24 mouse cellular contexts compared by ENCODE assay signal in the genomic region with DNA sequence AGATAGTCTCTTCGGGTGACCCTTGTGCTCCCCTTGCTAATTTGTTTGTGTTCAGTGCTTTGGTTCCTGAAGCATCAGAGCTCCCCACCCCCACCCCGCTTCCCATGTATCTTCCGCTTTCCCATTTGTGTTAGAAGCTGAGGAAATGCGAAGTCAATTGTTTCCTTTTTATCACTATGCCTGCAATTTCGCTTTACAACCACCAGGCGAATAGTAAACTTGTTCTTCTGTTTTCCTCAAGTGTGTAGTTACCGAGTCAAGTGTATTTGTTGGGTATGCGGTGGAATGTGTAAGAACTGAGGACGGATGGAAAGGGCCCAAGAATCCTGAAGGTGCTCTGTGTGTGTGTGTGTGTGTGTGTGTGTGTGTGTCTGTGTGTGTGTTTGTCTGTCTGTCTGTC. TPM values are rescaled to one million over a fixed set of nuclear protein-coding genes. Genes with fewer than 3 reads are reported as not detected.
A peak's percentile ranks its signal among the peaks of the same experiment; 100 is the strongest.
DNase-seq lines count a peak whose midpoint lies in the region; ATAC-seq and TF ChIP-seq lines count a peak whose summit lies in the region.
"Had no signal": no experiment of that assay in that cellular context is flagged by ENCODE, and none has a peak within 500 bp of the region (broad histone marks: within the 10 kb centered on the region; RNA-seq: fewer than 3 reads in every experiment).

No protein-coding gene starts in this region.

- no peak for TF ChIP-seq POLR2A in testis, adult 2 months (IDR thresholded peaks at IDR 0.05; ENCODE audit: control insufficient read depth, low read depth, low read length)

- no peak overlapping the region for H3K9ac ChIP-seq in embryonic facial prominence, embryonic 11.5 days (replicated peaks; ENCODE audit: low read length)
- no peak overlapping the region for H3K9ac ChIP-seq in hindbrain, postnatal 0 days (replicated peaks; ENCODE audit: low read length)
- no peak overlapping the region for H3K9ac ChIP-seq in hindbrain, embryonic 13.5 days
- no peak overlapping the region for H3K9ac ChIP-seq in stomach, postnatal 0 days (ENCODE audit: low read length)
- H3K9ac ChIP-seq: hindbrain, embryonic 14.5 days; limb, embryonic 12.5 days had no signal

- no peaks in the 10 kb centered on the region for H3K4me1 ChIP-seq in embryonic facial prominence, embryonic 11.5 days (ENCODE audit: control insufficient read depth, insufficient read depth, low read length)
- H3K4me1 ChIP-seq in embryonic facial prominence, embryonic 10.5 days, result peaks cover 35% of the 10 kb centered on the region
- H3K4me1 ChIP-seq in hindbrain, postnatal 0 days (ENCODE audit: insufficient read depth, low read length), result no peaks in the 10 kb centered on the region; the same call in 1 of the 2 replicates
- H3K4me1 ChIP-seq in hindbrain, embryonic 13.5 days (replicated peaks), result peaks cover 11% of the 10 kb centered on the region
- peaks cover 3% of the 10 kb centered on the region for H3K4me1 ChIP-seq in testis, adult 2 months (ENCODE audit: control insufficient read depth, insufficient read depth, low read length)
- H3K4me1 ChIP-seq in stomach, postnatal 0 days (replicated peaks; ENCODE audit: control insufficient read depth, insufficient read depth), result no peaks in the 10 kb centered on the region

- TF ChIP-seq CTCF in hindbrain, postnatal 0 days (IDR thresholded peaks at IDR 0.05; ENCODE audit: low read depth), result 0 out of 2 replicates have a peak, but pooled peaks have one; percentile 19
- TF ChIP-seq CTCF in testis, adult 2 months (IDR thresholded peaks at IDR 0.05; ENCODE audit: control insufficient read depth, insufficient read depth, insufficient replicate concordance, low read depth, low read length), result no peak
- TF ChIP-seq CTCF in stomach, postnatal 0 days (IDR thresholded peaks at IDR 0.05; ENCODE audit: low read depth), result peak; percentile 51

- no peak overlapping the region for H3K27ac ChIP-seq in embryonic facial prominence, embryonic 11.5 days (replicated peaks; ENCODE audit: low read depth, low read length)
- H3K27ac ChIP-seq in embryonic facial prominence, embryonic 10.5 days (replicated peaks), result no peak overlapping the region
- no peak overlapping the region for H3K27ac ChIP-seq in hindbrain, postnatal 0 days
- H3K27ac ChIP-seq in hindbrain, embryonic 13.5 days, result no peak overlapping the region
- peak overlapping the region; percentile 98 for H3K27ac ChIP-seq in testis, adult 2 months (ENCODE audit: control insufficient read depth, insufficient read depth, low read depth, low read length)
- H3K27ac ChIP-seq in stomach, postnatal 0 days (replicated peaks), result no peak overlapping the region; the same call in 1 of the 2 replicates
- H3K27ac ChIP-seq: hindbrain, embryonic 14.5 days; limb, embryonic 12.5 days had no signal

- DNase-seq in embryonic facial prominence, embryonic 11.5 days (ENCODE audit: low spot score), result peak; percentile 17
- DNase-seq in embryonic facial prominence, embryonic 10.5 days (ENCODE audit: low spot score), result no peak
- no peak for DNase-seq in hindbrain, postnatal 0 days (ENCODE audit: low spot score)
- DNase-seq in testis, postnatal 14 days (ENCODE audit: low spot score), result no peak
- no peak for DNase-seq in stomach, postnatal 0 days (ENCODE audit: low spot score)
- no peak for DNase-seq in cerebellum, postnatal 10 days
- DNase-seq: spleen, adult 18-20 months had no signal

- TF ChIP-seq EP300 in stomach, postnatal 0 days (optimal IDR thresholded peaks at IDR 0.05), result no peak

- H3K4me3 ChIP-seq in embryonic facial prominence, embryonic 11.5 days (ENCODE audit: low read depth, low read length), result no peak overlapping the region
- H3K4me3 ChIP-seq in embryonic facial prominence, embryonic 10.5 days, result no peak overlapping the region
- no peak overlapping the region for H3K4me3 ChIP-seq in hindbrain, postnatal 0 days (ENCODE audit: low read length)
- H3K4me3 ChIP-seq in hindbrain, embryonic 13.5 days, result no peak overlapping the region
- peak overlapping the region; percentile 91 for H3K4me3 ChIP-seq in testis, adult 2 months (ENCODE audit: control insufficient read depth, low read depth, low read length)
- no peak overlapping the region for H3K4me3 ChIP-seq in stomach, postnatal 0 days (ENCODE audit: low read depth, low read length)
- H3K4me3 ChIP-seq: limb, embryonic 12.5 days; myocyte had no signal

- H3K4me2 ChIP-seq in embryonic facial prominence, embryonic 11.5 days (ENCODE audit: low read depth, low read length), result no peak overlapping the region
- no peak overlapping the region for H3K4me2 ChIP-seq in hindbrain, postnatal 0 days (ENCODE audit: low read depth, low read length)
- no peak overlapping the region for H3K4me2 ChIP-seq in hindbrain, embryonic 13.5 days
- no peak overlapping the region for H3K4me2 ChIP-seq in stomach, postnatal 0 days (replicated peaks; ENCODE audit: low read depth)
- H3K4me2 ChIP-seq: hindbrain, embryonic 14.5 days; limb, embryonic 12.5 days; midbrain, embryonic 11.5 days had no signal

- no peaks in the 10 kb centered on the region for H3K9me3 ChIP-seq in embryonic facial prominence, embryonic 11.5 days (replicated peaks; ENCODE audit: control insufficient read depth, low read length)
- no peaks in the 10 kb centered on the region for H3K9me3 ChIP-seq in embryonic facial prominence, embryonic 10.5 days
- no peaks in the 10 kb centered on the region for H3K9me3 ChIP-seq in hindbrain, postnatal 0 days (ENCODE audit: low read length)
- no peaks in the 10 kb centered on the region for H3K9me3 ChIP-seq in hindbrain, embryonic 13.5 days
- no peaks in the 10 kb centered on the region for H3K9me3 ChIP-seq in stomach, postnatal 0 days (ENCODE audit: control insufficient read depth, low read length)
- H3K9me3 ChIP-seq: limb, embryonic 12.5 days had no signal

- WGBS in embryonic facial prominence, embryonic 11.5 days, result 85% methylated on average over 9 of the region's 9 CpGs
- WGBS in embryonic facial prominence, embryonic 10.5 days, result 83% methylated on average over 9 of the region's 9 CpGs
- WGBS in hindbrain, postnatal 0 days, result 88% methylated on average over 9 of the region's 9 CpGs
- 92% methylated on average over 9 of the region's 9 CpGs for WGBS in hindbrain, embryonic 13.5 days
- 81% methylated on average over 9 of the region's 9 CpGs for WGBS in stomach, postnatal 0 days

- ATAC-seq in embryonic facial prominence, embryonic 11.5 days (replicated peaks; ENCODE audit: insufficient number of reproducible peaks, low FRiP score, low TSS enrichment, low read depth), result no peak
- no peak for ATAC-seq in hindbrain, postnatal 0 days
- no peak for ATAC-seq in hindbrain, embryonic 13.5 days (ENCODE audit: low FRiP score)
- ATAC-seq in stomach, postnatal 0 days (ENCODE audit: low FRiP score, low TSS enrichment), result no peak
- ATAC-seq: forebrain, embryonic 14.5 days had no signal

- H3K27me3 ChIP-seq in embryonic facial prominence, embryonic 11.5 days (ENCODE audit: control insufficient read depth, insufficient read depth, low read length), result no peaks in the 10 kb centered on the region
- H3K27me3 ChIP-seq in embryonic facial prominence, embryonic 10.5 days (replicated peaks; ENCODE audit: low read depth, poor library complexity, severe bottlenecking), result no peaks in the 10 kb centered on the region
- H3K27me3 ChIP-seq in hindbrain, postnatal 0 days (ENCODE audit: insufficient read depth, low read length), result no peaks in the 10 kb centered on the region
- H3K27me3 ChIP-seq in hindbrain, embryonic 13.5 days, result no peaks in the 10 kb centered on the region
- no peaks in the 10 kb centered on the region for H3K27me3 ChIP-seq in testis, adult 2 months (ENCODE audit: control insufficient read depth, insufficient read depth, low read length)
- H3K27me3 ChIP-seq in stomach, postnatal 0 days (ENCODE audit: control insufficient read depth, insufficient read depth, low read length), result no peaks in the 10 kb centered on the region
- H3K27me3 ChIP-seq: CH12.LX; limb, embryonic 12.5 days had no signal

- H3K36me3 ChIP-seq in embryonic facial prominence, embryonic 11.5 days (replicated peaks; ENCODE audit: control insufficient read depth, insufficient read depth, low read depth, low read length), result no peaks in the 10 kb centered on the region; the same call in 1 of the 2 replicates
- H3K36me3 ChIP-seq in embryonic facial prominence, embryonic 10.5 days (replicated peaks), result peaks cover 77% of the 10 kb centered on the region
- H3K36me3 ChIP-seq in hindbrain, postnatal 0 days (ENCODE audit: insufficient read depth, low read length), result no peaks in the 10 kb centered on the region
- H3K36me3 ChIP-seq in hindbrain, embryonic 13.5 days, result 0 out of 2 replicates have a peak, but pooled peaks cover 3% of the 10 kb centered on the region
- H3K36me3 ChIP-seq in testis, adult 2 months (ENCODE audit: control insufficient read depth, insufficient read depth, low read length), result no peaks in the 10 kb centered on the region
- H3K36me3 ChIP-seq in stomach, postnatal 0 days (ENCODE audit: control insufficient read depth, insufficient read depth, low read length), result no peaks in the 10 kb centered on the region

RNA-seq across cellular contexts. Expression of gene Tmem98, which starts 11.8 kb away (rescaled TPM):
- polyA plus RNA-seq in embryonic facial prominence, embryonic 11.5 days (2014; fragmentation: Nextera tagmentation; extraction: Ambion mirVana), result 129 and 146 TPM in 2 replicates
- 120 and 125 TPM in 2 replicates for polyA plus RNA-seq in embryonic facial prominence, embryonic 10.5 days (2016; fragmentation: Nextera tagmentation; extraction: Ambion mirVana)
- total RNA-seq in hindbrain, postnatal 0 days (2014; rRNA removed), result 19.8 and 23.0 TPM in 2 replicates
- 20.0 and 20.6 TPM in 2 replicates for polyA plus RNA-seq in hindbrain, postnatal 0 days (2015; fragmentation: Nextera tagmentation; extraction: Ambion mirVana)
- polyA plus RNA-seq in hindbrain, embryonic 13.5 days (2015; fragmentation: Nextera tagmentation; extraction: Ambion mirVana), result 32.7 and 33.5 TPM in 2 replicates
- polyA plus RNA-seq in testis, adult 2 months (2012; rRNA removed), result 4.3 and 4.5 TPM in 2 replicates
- polyA plus RNA-seq in stomach, postnatal 0 days (2015; fragmentation: Nextera tagmentation; extraction: Ambion mirVana), result 126 and 129 TPM in 2 replicates
- total RNA-seq: neutrophil, adult 5-6 weeks had no signal

RNA-seq across cellular contexts. Expression of gene Spaca3, which starts 36.4 kb away (rescaled TPM):
- not detected in 2 replicates for polyA plus RNA-seq in embryonic facial prominence, embryonic 11.5 days (2014; fragmentation: Nextera tagmentation; extraction: Ambion mirVana)
- not detected in 2 replicates for polyA plus RNA-seq in embryonic facial prominence, embryonic 10.5 days (2016; fragmentation: Nextera tagmentation; extraction: Ambion mirVana)
- not detected in 2 replicates for total RNA-seq in hindbrain, postnatal 0 days (2014; rRNA removed)
- not detected in 2 replicates for polyA plus RNA-seq in hindbrain, postnatal 0 days (2015; fragmentation: Nextera tagmentation; extraction: Ambion mirVana)
- polyA plus RNA-seq in hindbrain, embryonic 13.5 days (2015; fragmentation: Nextera tagmentation; extraction: Ambion mirVana), result not detected in 2 replicates
- 490 and 494 TPM in 2 replicates for polyA plus RNA-seq in testis, adult 2 months (2012; rRNA removed)
- 0.35 and 0.44 TPM in 2 replicates for polyA plus RNA-seq in stomach, postnatal 0 days (2015; fragmentation: Nextera tagmentation; extraction: Ambion mirVana)
- total RNA-seq: adrenal gland, adult 18-20 months; CH12.LX; gastrocnemius, adult 8-10 months; neutrophil, adult 5-6 weeks had no signal
- polyA plus RNA-seq: cerebellum, adult 2 months; cortical plate, adult 2 months; forebrain, embryonic 14.5 days; heart, embryonic 14.5 days; hindbrain, embryonic 14.5 days; large intestine, adult 2 months; limb, embryonic 12.5 days; midbrain, embryonic 11.5 days; myocyte; stomach, embryonic 16.5 days; urinary bladder, adult 2 months had no signal

RNA-seq across cellular contexts. Expression of gene Myo1d, which starts 42.0 kb away (rescaled TPM):
- polyA plus RNA-seq in embryonic facial prominence, embryonic 11.5 days (2014; fragmentation: Nextera tagmentation; extraction: Ambion mirVana), result 5.7 and 6.4 TPM in 2 replicates
- polyA plus RNA-seq in embryonic facial prominence, embryonic 10.5 days (2016; fragmentation: Nextera tagmentation; extraction: Ambion mirVana), result 3.2 and 4.0 TPM in 2 replicates
- 1.4 and 2.6 TPM in 2 replicates for total RNA-seq in hindbrain, postnatal 0 days (2014; rRNA removed)
- polyA plus RNA-seq in hindbrain, postnatal 0 days (2015; fragmentation: Nextera tagmentation; extraction: Ambion mirVana), result 1.8 and 2.0 TPM in 2 replicates
- 2.2 and 2.4 TPM in 2 replicates for polyA plus RNA-seq in hindbrain, embryonic 13.5 days (2015; fragmentation: Nextera tagmentation; extraction: Ambion mirVana)
- 4.4 and 4.6 TPM in 2 replicates for polyA plus RNA-seq in testis, adult 2 months (2012; rRNA removed)
- polyA plus RNA-seq in stomach, postnatal 0 days (2015; fragmentation: Nextera tagmentation; extraction: Ambion mirVana), result 21.6 and 24.4 TPM in 2 replicates

Comparison
In these comparisons a context has a peak if more than half of its experiments do, and no peak if none do; other contexts are left out.
1. RNA of gene Spaca3, which starts 36.4 kb away (polyA plus RNA-seq): 490 to 494 TPM in testis, adult 2 months; 0.35 to 0.44 TPM in stomach, postnatal 0 days, not detected in embryonic facial prominence, embryonic 10.5 days, not detected in embryonic facial prominence, embryonic 11.5 days, not detected in hindbrain, postnatal 0 days and not detected in hindbrain, embryonic 13.5 days; every median in the first group is over 100 times any median in the second.